Mouse (Mus musculus) olfactory bulb, adult 2 months (tissue): Measurements from ENCODE around the gene Elf2.

ENCODE experiments used
- CTCF ChIP-seq: fragments of 200-500 bp; IDR thresholded peaks from 2 replicates; pipeline ENCODE4 v1.5.1; 2012; ENCODE audit warnings: low read depth, mild to moderate bottlenecking, low read length, moderate library complexity; ENCODE audit not compliant: insufficient read depth
- POLR2A ChIP-seq: fragments of 200-500 bp; IDR thresholded peaks from 2 replicates; pipeline ENCODE4 v1.6.1; 2012; ENCODE audit warnings: mild to moderate bottlenecking, low read depth, low read length, moderate library complexity; ENCODE audit not compliant: insufficient read depth

DNA sequence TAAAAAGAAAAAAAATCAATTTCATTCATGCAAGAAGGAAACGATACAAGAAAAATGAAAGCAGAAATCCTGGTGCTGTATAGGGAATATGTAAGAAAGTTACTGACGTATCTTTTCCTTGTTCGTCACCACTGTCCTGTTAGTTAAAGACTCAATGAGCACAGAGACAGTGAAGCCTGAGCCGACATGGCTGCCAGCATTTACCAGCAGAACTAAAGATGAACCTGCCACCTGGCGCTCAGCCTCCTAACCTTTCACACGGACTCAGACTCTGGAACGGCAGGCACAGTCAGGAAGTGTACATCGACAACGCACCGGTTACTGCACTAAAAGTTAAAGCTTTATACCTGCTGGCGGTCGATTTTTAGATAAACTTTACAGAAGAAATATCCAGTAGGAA, 11.9 kb downstream of the Elf2 start:
- TF ChIP-seq CTCF = no peak
- TF ChIP-seq POLR2A = no peak
